Mouse (Mus musculus) intestine, embryonic 14.5 days (tissue): ENCODE data around the gene Dclre1a. TPM values are rescaled to one million over a fixed set of nuclear protein-coding genes. Genes with fewer than 3 reads are reported as not detected.
"Not testable (repeated sequence)": the region's sequence is repeated elsewhere in the genome, so short reads cannot be mapped to it uniquely, and the experiment has no call there.

Experiments
- ATAC-seq: fragments of 200-750 bp; cut with Nextera tagmentation; replicated peaks from 2 replicates; pipeline ENCODE4 v1.8.0; 2017; ENCODE audit warnings: low read depth, moderate number of reproducible peaks, moderate TSS enrichment, moderate library complexity; ENCODE audit not compliant: low FRiP score, low TSS enrichment
- DNase-seq: peaks from one replicate; pipeline ENCODE4 v3.0.0-alpha.2; 2018; ENCODE audit warnings: low spot score
- H3K27ac ChIP-seq: fragments of 300-500 bp; sonication (generic); 2 replicates; pipeline ENCODE4 v1.5.1; 2014; ENCODE audit warnings: low read depth, mild to moderate bottlenecking, control low read depth
- H3K27me3 ChIP-seq: fragments of 300-500 bp; sonication (generic); replicated peaks from 2 replicates; pipeline ENCODE4 v1.6.1; 2014; ENCODE audit warnings: low read length, control low read depth; ENCODE audit not compliant: control insufficient read depth, insufficient read depth
- H3K36me3 ChIP-seq: fragments of 300-500 bp; sonication (generic); 2 replicates; pipeline ENCODE4 v1.6.1; 2014; ENCODE audit warnings: low read length, control low read depth; ENCODE audit not compliant: control insufficient read depth, insufficient read depth
- H3K4me1 ChIP-seq: fragments of 300-500 bp; sonication (generic); replicated peaks from 2 replicates; pipeline ENCODE4 v1.6.1; 2014; ENCODE audit warnings: low read length, control low read depth, mixed read lengths; ENCODE audit not compliant: control insufficient read depth, insufficient read depth
- H3K4me2 ChIP-seq: fragments of 300-500 bp; sonication (generic); 2 replicates; pipeline ENCODE4 v1.6.1; 2014; ENCODE audit warnings: low read length
- H3K4me3 ChIP-seq: fragments of 300-500 bp; sonication (generic); 2 replicates; pipeline ENCODE4 v1.5.1; 2014; ENCODE audit warnings: low read depth, low read length, control low read depth, mixed read lengths
- H3K9ac ChIP-seq: fragments of 300-500 bp; sonication (generic); 2 replicates; pipeline ENCODE4 v1.6.1; 2014; ENCODE audit warnings: mild to moderate bottlenecking, low read length
- H3K9me3 ChIP-seq: fragments of 300-500 bp; sonication (generic); 2 replicates; pipeline ENCODE4 v1.6.1; 2016; ENCODE audit warnings: low read length, control low read depth; ENCODE audit not compliant: control insufficient read depth
- WGBS: fragments of 180-500 bp; shearing (Covaris S2); extraction: QIAGEN DNeasy Blood & Tissue Kit; methylation state at CpG from one replicate; pipeline ENCODE4 v1.1.7; 2014; 5-methylcytosine and 5-hydroxymethylcytosine counted together
- polyA plus RNA-seq: library from polyadenylated mRNA; unstranded; fragments of >200 nt; fragmentation: Nextera tagmentation; extraction: Ambion mirVana; gene quantifications from 2 replicates; pipeline ENCODE4 v1.2.1, GENCODE M21; 2014

Dclre1a gene
- polyA plus RNA-seq, 1 experiment from 2014 or later: 23.9 TPM

GRCm38 (mm10) chr19:56543320-56543719 is 4.7 kb downstream of the Dclre1a start:
- no peak overlapping the region for H3K4me3 ChIP-seq
- DNase-seq: no peak
- H3K4me1 ChIP-seq: peaks cover 3% of the 10 kb centered on the region; the same call in 1 of the 2 replicates
- peaks cover 37% of the 10 kb centered on the region for H3K36me3 ChIP-seq
- H3K27ac ChIP-seq: no peak overlapping the region
- H3K27me3 ChIP-seq: no peaks in the 10 kb centered on the region
- no peak overlapping the region for H3K9ac ChIP-seq
- no peaks in the 10 kb centered on the region for H3K9me3 ChIP-seq
- no peak for ATAC-seq
- 90% methylated on average over 12 of the region's 12 CpGs for WGBS
- no peak overlapping the region for H3K4me2 ChIP-seq

GRCm38 (mm10) chr19:56535765-56536164 is 12.3 kb downstream of the Dclre1a start:
- no peaks in the 10 kb centered on the region for H3K9me3 ChIP-seq
- no peaks in the 10 kb centered on the region for H3K27me3 ChIP-seq
- 86% methylated on average over 9 of the region's 9 CpGs for WGBS
- no peak overlapping the region for H3K27ac ChIP-seq
- ATAC-seq (no peak), DNase-seq (no peak)
- H3K36me3 ChIP-seq: peaks cover 40% of the 10 kb centered on the region
- H3K9ac ChIP-seq: no peak overlapping the region
- H3K4me3 ChIP-seq: no peak overlapping the region
- peaks cover 11% of the 10 kb centered on the region for H3K4me1 ChIP-seq
- no peak overlapping the region for H3K4me2 ChIP-seq

- no peak overlapping the region for H3K4me3 ChIP-seq
- DNase-seq (no peak), ATAC-seq (no peak)
- no peaks in the 10 kb centered on the region for H3K27me3 ChIP-seq
- H3K4me2 ChIP-seq: no peak overlapping the region
- H3K27ac ChIP-seq: peak overlapping the region; percentile 7; the same call in 1 of the 2 replicates
- no peak overlapping the region for H3K9ac ChIP-seq
- peaks cover 11% of the 10 kb centered on the region for H3K4me1 ChIP-seq
- H3K9me3 ChIP-seq: no peaks in the 10 kb centered on the region
- WGBS: 73% methylated on average over 9 of the region's 9 CpGs
- H3K36me3 ChIP-seq: peaks cover 35% of the 10 kb centered on the region
These were observed 13.0 kb downstream of the Dclre1a start for GRCm38 (mm10) chr19:56535064-56535463.

GRCm38 (mm10) chr19:56534337-56534736 is 13.7 kb downstream of the Dclre1a start:
- DNase-seq (no peak), ATAC-seq (no peak)
- H3K36me3 ChIP-seq: peaks cover 32% of the 10 kb centered on the region
- no peak overlapping the region for H3K4me3 ChIP-seq
- H3K27me3 ChIP-seq: no peaks in the 10 kb centered on the region
- H3K4me1 ChIP-seq: peaks cover 11% of the 10 kb centered on the region
- H3K9ac ChIP-seq: no peak overlapping the region
- H3K9me3 ChIP-seq: no peaks in the 10 kb centered on the region
- 0 out of 2 replicates have a peak overlapping the region, but pooled peaks have one; percentile 7 for H3K27ac ChIP-seq
- 84% methylated on average over 3 of the region's 3 CpGs for WGBS
- H3K4me2 ChIP-seq: no peak overlapping the region

GRCm38 (mm10) chr19:56533291-56534071 is 14.5 kb downstream of the Dclre1a start:
- DNase-seq (no peak), ATAC-seq (no peak)
- Histone ChIP-seq H3K4me2 (no peak overlapping the region), H3K9me3 (no peaks in the 10 kb centered on the region), H3K36me3 (peaks cover 32% of the 10 kb centered on the region), H3K9ac (no peak overlapping the region), H3K4me1 (peaks cover 11% of the 10 kb centered on the region), H3K4me3 (no peak overlapping the region), H3K27me3 (no peaks in the 10 kb centered on the region), H3K27ac (no peak overlapping the region; the same call in 1 of the 2 replicates)
- 71% methylated on average over 14 of the region's 14 CpGs for WGBS

GRCm38 (mm10) chr19:56531251-56531650 is 16.8 kb downstream of the Dclre1a start:
- H3K27me3 ChIP-seq: no peaks in the 10 kb centered on the region
- WGBS: 81% methylated on average over 12 of the region's 12 CpGs
- peaks cover 17% of the 10 kb centered on the region for H3K36me3 ChIP-seq
- no peak overlapping the region for H3K4me2 ChIP-seq
- DNase-seq (no peak), ATAC-seq (no peak)
- peaks cover 11% of the 10 kb centered on the region for H3K4me1 ChIP-seq
- no peak overlapping the region for H3K9ac ChIP-seq
- H3K4me3 ChIP-seq: no peak overlapping the region
- H3K9me3 ChIP-seq: no peaks in the 10 kb centered on the region
- H3K27ac ChIP-seq: no peak overlapping the region

GRCm38 (mm10) chr19:56530529-56530928 is 17.5 kb downstream of the Dclre1a start:
- peaks cover 11% of the 10 kb centered on the region for H3K4me1 ChIP-seq
- H3K27me3 ChIP-seq, H3K9ac ChIP-seq, ATAC-seq, DNase-seq, H3K4me3 ChIP-seq, H3K9me3 ChIP-seq, H3K4me2 ChIP-seq, H3K27ac ChIP-seq: not testable (repeated sequence)
- H3K36me3 ChIP-seq: peaks cover 10% of the 10 kb centered on the region
- no CpG with 5 or more reads among the region's 11 CpGs for WGBS

GRCm38 (mm10) chr19:56519408-56519807 is 28.6 kb downstream of the Dclre1a start:
- H3K4me2 ChIP-seq, H3K9me3 ChIP-seq, H3K4me3 ChIP-seq, DNase-seq, H3K27me3 ChIP-seq, H3K36me3 ChIP-seq, H3K9ac ChIP-seq, ATAC-seq, H3K27ac ChIP-seq, H3K4me1 ChIP-seq: not testable (repeated sequence)
- WGBS: no CpG with 5 or more reads among the region's 7 CpGs

GRCm38 (mm10) chr19:56513527-56513926 is 34.5 kb downstream of the Dclre1a start:
- not testable (repeated sequence) for H3K9me3 ChIP-seq, H3K36me3 ChIP-seq, DNase-seq, H3K4me3 ChIP-seq, H3K27ac ChIP-seq, H3K9ac ChIP-seq, H3K27me3 ChIP-seq, H3K4me2 ChIP-seq, H3K4me1 ChIP-seq, ATAC-seq
- WGBS: no CpG with 5 or more reads among the region's 2 CpGs
